Comparison of ENCODE assay signal across 14 mouse cellular contexts in genomic region chr16:26082391-26082790, GRCm38 (mm10). TPM values are rescaled to one million over a fixed set of nuclear protein-coding genes. Genes with fewer than 3 reads are reported as not detected.
A peak's percentile ranks its signal among the peaks of the same experiment; 100 is the strongest.
DNase-seq lines count a peak whose midpoint lies in the region; ATAC-seq lines count a peak whose summit lies in the region.
"Had no signal": no experiment of that assay in that cellular context is flagged by ENCODE, and none has a peak within 500 bp of the region (broad histone marks: within the 10 kb centered on the region; RNA-seq: fewer than 3 reads in every experiment).

No protein-coding gene starts in this region.

- no peak for ATAC-seq in heart, embryonic 16.5 days (replicated peaks; ENCODE audit: extremely low read depth, insufficient read depth, low FRiP score)
- no peak for ATAC-seq in kidney, embryonic 16.5 days (ENCODE audit: low FRiP score, low TSS enrichment)
- ATAC-seq: forebrain, postnatal 0 days had no signal

- H3K4me3 ChIP-seq in heart, embryonic 16.5 days (ENCODE audit: low read length) = no peak overlapping the region
- H3K4me3 ChIP-seq in kidney, embryonic 16.5 days (ENCODE audit: low read length) = no peak overlapping the region
- no peak overlapping the region for H3K4me3 ChIP-seq in brown adipose tissue, adult 24 weeks (ENCODE audit: insufficient read depth, low read depth, low read length)
- H3K4me3 ChIP-seq: limb, embryonic 13.5 days had no signal

- DNase-seq in adrenal gland, postnatal 36 days = peak; percentile 5 to 47
- no peak for DNase-seq in adrenal gland, postnatal 4 days (ENCODE audit: low spot score in 2 of 2)
- no peak for DNase-seq in heart, postnatal 36 days
- DNase-seq in kidney, postnatal 36 days = no peak
- DNase-seq in cerebellum, postnatal 14 days = no peak
- DNase-seq: cerebellum, adult 11-12 months; right cerebral cortex, postnatal 4 days had no signal

- H3K9me3 ChIP-seq in heart, embryonic 16.5 days (replicated peaks; ENCODE audit: control insufficient read depth, low read length) = no peaks in the 10 kb centered on the region
- no peaks in the 10 kb centered on the region for H3K9me3 ChIP-seq in kidney, embryonic 16.5 days (ENCODE audit: low read length)
- H3K9me3 ChIP-seq: limb, embryonic 13.5 days had no signal

- H3K4me1 ChIP-seq in heart, embryonic 16.5 days (ENCODE audit: control insufficient read depth, insufficient read depth, low read length) = peaks cover 38% of the 10 kb centered on the region
- H3K4me1 ChIP-seq in kidney, embryonic 16.5 days (ENCODE audit: insufficient read depth, low read length) = peaks cover 42% of the 10 kb centered on the region
- H3K4me1 ChIP-seq in brown adipose tissue, adult 24 weeks (ENCODE audit: control insufficient read depth, insufficient read depth, insufficient read length, low read length) = peaks cover 7% of the 10 kb centered on the region

- H3K9ac ChIP-seq in heart, embryonic 16.5 days (ENCODE audit: low read length) = no peak overlapping the region
- H3K9ac ChIP-seq in kidney, embryonic 16.5 days (replicated peaks; ENCODE audit: low read length) = no peak overlapping the region
- H3K9ac ChIP-seq: forebrain, postnatal 0 days; limb, embryonic 13.5 days; liver, embryonic 14.5 days had no signal

- intact Hi-C loops in heart, postnatal 36 days (cut with DNase I) = no loop called here

- peak overlapping the region; percentile 74 for H3K27ac ChIP-seq in heart, embryonic 16.5 days (ENCODE audit: low read length)
- H3K27ac ChIP-seq in kidney, embryonic 16.5 days (ENCODE audit: low read length) = peak overlapping the region; percentile 60
- peak overlapping the region; percentile 80 for H3K27ac ChIP-seq in brown adipose tissue, adult 24 weeks (replicated peaks; ENCODE audit: low read depth, low read length)
- H3K27ac ChIP-seq: limb, embryonic 13.5 days; liver, embryonic 14.5 days had no signal

- no peak overlapping the region for H3K4me2 ChIP-seq in heart, embryonic 16.5 days (ENCODE audit: low read depth, low read length)
- no peak overlapping the region for H3K4me2 ChIP-seq in kidney, embryonic 16.5 days (replicated peaks; ENCODE audit: low read depth, low read length)
- H3K4me2 ChIP-seq: limb, embryonic 13.5 days had no signal

- no peaks in the 10 kb centered on the region for H3K27me3 ChIP-seq in heart, embryonic 16.5 days (ENCODE audit: control insufficient read depth, insufficient read depth, low read length)
- no peaks in the 10 kb centered on the region for H3K27me3 ChIP-seq in kidney, embryonic 16.5 days (ENCODE audit: insufficient read depth, low read length)
- H3K27me3 ChIP-seq: limb, embryonic 13.5 days had no signal

- no peaks in the 10 kb centered on the region for H3K36me3 ChIP-seq in heart, embryonic 16.5 days (ENCODE audit: control insufficient read depth, insufficient read depth)
- H3K36me3 ChIP-seq in kidney, embryonic 16.5 days (ENCODE audit: insufficient read depth, low read length) = no peaks in the 10 kb centered on the region
- H3K36me3 ChIP-seq: limb, embryonic 13.5 days had no signal

RNA-seq across cellular contexts. Expression of gene P3h2, which starts 23.2 kb away (rescaled TPM):
- total RNA-seq in adrenal gland, postnatal 36 days (2021) = 1 to 10 TPM; 6.5 to 6.8 TPM
- 10 to 100 TPM in 1 of 2 experiments, 1 to 10 TPM in 1; 9.8 to 23.0 TPM for total RNA-seq in adrenal gland, postnatal 4 days (2021)
- 3.6 TPM in 2 replicates for polyA plus RNA-seq in heart, embryonic 16.5 days (2015; fragmentation: Nextera tagmentation; extraction: Ambion mirVana)
- total RNA-seq in heart, postnatal 36 days (2021) = 1 to 10 TPM; 3.3 to 4.3 TPM
- polyA plus RNA-seq in kidney, embryonic 16.5 days (2015; fragmentation: Nextera tagmentation; extraction: Ambion mirVana) = 6.3 and 7.0 TPM in 2 replicates
- 1.2 and 1.7 TPM in 2 replicates for polyA plus RNA-seq in brown adipose tissue, adult 24 weeks (2012; ENCODE audit: insufficient read depth, insufficient read length, missing spikeins)
- total RNA-seq: granulocyte monocyte progenitor cell, adult 5-6 weeks had no signal

Comparison
In these comparisons a context has a peak if more than half of its experiments do, and no peak if none do; other contexts are left out.
1. DNase-seq: peak in adrenal gland, postnatal 36 days (2 of 2); none in adrenal gland, postnatal 4 days (0 of 2), heart, postnatal 36 days (0 of 2), kidney, postnatal 36 days (0 of 2) and cerebellum, postnatal 14 days (0 of 2).
2. Peak in every context shown above with its lines, with median percentiles within 50 percentile points of each other: H3K27ac ChIP-seq.